Mouse (Mus musculus) spleen, postnatal 4 days (tissue): ENCODE results near the gene Zfp933.
A peak's percentile ranks its signal among the peaks of the same experiment; 100 is the strongest.
"Not testable (repeated sequence)": the region's sequence is repeated elsewhere in the genome, so short reads cannot be mapped to it uniquely, and the experiment has no call there.

Experiments used
- DNase-seq, 2 experiments: peaks; one replicate each; pipeline ENCODE4 v3.0.0; 2022; ENCODE audit warnings: low spot score in 2 of 2

Zfp933 gene

DNA sequence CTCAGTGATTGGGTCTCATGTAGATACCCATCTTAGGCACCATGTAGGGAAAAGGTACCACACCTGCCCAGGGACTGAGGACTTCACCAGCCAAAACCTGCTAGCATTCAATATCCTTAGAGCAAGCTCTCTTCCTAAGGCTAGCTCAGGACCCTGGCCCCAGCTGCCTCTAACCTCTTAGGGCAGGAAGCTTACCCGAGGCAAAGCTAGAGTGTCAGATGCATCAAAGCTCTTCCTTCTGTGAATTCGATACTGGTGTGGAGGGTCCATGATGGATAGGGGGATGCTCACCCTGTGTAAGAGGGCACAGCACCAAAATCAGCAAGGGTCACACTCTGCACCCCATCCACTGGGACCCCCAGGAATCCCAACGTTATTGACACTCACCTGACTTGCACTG, 13.9 kb upstream of the Zfp933 start:
- DNase-seq = no peak

DNA sequence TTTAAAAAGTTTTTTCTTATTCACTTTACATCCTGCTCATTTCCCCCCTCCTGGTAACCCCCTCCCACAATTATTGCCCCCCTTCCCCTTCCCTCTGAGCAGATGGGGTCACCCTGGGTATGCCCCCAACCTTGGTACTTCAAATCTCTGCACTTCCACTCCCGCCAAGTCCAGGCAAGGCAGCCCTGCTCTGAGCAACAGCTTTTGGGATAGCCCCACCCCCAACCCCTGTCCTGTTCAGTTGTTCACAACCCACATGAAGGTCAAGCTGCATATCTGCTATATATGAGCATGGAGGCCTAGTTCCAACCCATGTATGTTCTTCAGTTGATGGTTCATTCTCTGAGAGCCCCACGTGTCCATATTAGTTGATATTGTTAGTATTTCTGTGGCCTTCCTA, 2.6 kb upstream of the Zfp933 start:
- no peak for DNase-seq

DNA sequence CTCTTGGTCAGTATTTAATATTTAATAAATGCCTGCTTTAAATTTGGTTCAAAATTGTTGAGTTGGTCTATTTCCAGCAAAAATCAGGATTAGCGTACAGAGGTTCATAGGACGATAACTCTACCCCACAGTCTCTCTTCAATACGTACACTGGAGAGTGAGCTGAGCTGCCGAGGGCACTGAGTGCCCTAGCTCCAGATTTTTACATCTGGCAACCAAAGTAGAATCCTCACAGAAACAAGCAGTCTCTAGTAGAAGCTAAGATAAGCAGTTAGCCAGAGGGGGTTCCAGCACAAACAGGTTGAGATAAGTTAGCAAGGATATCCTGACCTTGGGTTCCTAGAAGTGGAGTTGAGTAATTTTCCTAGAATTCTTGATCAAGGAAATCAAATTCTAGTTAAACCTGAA, 422 bp upstream of the Zfp933 start:
- no peak for DNase-seq

DNA sequence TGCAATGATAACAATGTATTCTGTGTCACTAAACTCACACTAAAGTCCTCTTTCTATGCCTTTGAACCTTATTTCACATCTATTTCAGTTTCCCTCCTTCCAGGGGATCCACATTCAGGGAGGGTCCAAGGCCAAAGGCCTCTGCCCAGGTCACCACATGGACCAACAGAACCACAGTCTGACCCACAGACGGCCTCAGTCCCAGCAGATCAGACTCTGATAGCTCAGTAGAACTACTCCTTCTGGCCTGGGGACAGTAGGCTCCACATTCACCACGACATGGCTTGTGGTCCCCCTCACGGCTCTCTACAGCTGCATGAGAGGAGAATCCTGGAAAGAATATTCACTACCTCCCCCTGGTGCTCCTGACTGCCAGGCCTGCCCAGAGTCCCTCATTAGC, 5.3 kb downstream of the Zfp933 start:
- no peak for DNase-seq

DNA sequence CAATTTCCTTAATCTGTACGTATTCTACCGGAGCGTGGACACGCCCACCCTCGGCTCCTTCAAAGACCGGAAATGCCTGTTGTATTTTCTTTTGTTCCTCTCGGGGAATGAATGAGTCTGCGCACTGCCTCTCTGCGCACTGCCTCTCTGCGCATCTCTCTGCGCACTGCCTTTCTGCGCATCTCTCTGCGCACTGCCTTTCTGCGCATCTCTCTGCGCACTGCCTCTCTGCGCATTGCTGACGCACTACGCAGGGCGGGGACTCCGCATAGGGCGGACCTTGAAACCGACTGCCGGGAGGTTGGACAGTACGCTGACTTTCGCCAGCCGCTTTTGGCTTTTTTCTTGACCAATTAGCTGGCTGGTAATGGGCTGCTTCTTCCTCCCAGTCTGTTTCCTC, 8.9 kb downstream of the Zfp933 start:
- peak; percentile 38 to 76 for DNase-seq

DNA sequence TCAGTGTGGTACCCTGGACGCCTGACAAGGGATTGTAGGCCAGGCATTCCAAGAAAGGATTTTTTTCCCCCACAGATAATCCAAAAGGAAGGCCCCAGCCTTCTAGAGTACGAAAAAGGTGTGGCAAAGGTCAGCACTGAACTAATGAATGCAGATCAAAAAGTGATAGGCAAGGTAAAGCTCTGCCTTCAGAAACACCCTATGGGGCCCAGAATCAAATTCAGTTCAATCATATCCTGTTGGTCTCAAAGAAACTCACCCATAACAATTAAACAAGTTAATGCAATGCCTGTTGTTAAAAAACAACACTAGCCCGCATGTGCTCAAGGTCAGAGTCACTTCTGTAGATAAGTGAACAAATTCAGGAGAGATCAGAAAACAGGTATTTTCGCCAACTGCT, 23.8 kb downstream of the Zfp933 start:
- no peak for DNase-seq

DNA sequence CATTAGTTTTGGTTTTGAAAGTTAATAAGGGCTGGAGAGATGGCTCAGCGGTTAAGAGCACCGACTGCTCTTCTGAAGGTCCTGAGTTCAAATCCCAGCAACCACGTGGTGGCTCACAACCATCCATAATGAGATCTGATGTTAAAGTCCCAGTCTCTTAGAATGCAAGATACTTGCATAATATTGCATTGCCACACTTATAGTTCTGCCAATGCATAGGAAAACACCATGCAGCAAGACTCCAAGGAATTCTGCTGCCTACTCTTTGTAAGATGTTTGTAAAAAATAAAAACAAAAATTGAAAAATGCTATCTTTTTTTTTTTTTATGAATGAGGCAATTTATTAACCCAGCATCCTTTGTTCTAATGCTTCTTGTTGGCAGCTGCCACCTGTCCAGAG, 26.8 kb downstream of the Zfp933 start:
- DNase-seq = not testable (repeated sequence)

DNA sequence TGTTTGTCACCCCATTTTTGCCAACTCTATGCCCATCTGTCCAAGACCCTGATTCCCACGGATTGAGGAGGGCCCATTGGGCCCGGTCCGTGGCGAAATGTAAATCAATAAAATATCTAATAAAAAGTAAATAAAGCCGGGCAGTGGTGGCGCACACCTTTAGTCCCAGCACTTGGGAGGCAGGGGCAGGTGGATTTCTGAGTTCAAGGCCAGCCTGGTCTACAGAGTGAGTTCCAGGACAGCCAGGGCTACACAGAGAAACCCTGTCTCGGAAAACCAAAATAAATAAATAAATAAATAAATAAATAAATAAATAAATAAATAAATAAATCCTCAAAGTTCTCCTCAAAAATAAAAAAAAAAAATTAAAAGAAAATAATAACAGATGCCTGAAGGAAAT, 28.5 kb downstream of the Zfp933 start:
- not testable (repeated sequence) for DNase-seq

DNA sequence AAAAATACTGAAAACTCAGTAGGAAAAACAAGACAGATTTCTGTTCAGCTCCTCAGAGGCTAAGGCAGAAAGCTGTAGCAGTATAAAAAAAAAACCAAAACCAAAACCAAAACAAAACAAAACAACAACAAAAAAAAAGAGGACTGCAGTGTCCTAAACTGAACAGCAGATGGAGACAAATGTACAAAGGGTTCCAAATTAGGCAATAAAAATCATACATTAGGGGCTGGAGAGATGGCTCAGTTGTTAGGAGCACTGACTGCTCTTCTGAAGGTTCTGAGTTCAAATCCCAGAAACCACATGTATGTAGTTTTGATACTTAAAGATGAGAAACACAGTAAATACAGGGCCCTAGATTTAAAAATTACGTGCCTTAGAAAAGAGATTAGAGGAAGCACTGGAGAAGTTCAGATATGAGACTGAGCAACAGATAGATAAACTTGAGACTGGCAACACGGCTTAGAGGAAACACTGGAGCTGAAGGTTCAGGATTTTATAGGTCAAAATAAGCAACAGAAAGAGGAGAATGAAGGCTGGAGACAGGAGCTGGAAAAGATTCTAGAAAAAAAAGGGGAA, 33.5 kb downstream of the Zfp933 start:
- no peak for DNase-seq

DNA sequence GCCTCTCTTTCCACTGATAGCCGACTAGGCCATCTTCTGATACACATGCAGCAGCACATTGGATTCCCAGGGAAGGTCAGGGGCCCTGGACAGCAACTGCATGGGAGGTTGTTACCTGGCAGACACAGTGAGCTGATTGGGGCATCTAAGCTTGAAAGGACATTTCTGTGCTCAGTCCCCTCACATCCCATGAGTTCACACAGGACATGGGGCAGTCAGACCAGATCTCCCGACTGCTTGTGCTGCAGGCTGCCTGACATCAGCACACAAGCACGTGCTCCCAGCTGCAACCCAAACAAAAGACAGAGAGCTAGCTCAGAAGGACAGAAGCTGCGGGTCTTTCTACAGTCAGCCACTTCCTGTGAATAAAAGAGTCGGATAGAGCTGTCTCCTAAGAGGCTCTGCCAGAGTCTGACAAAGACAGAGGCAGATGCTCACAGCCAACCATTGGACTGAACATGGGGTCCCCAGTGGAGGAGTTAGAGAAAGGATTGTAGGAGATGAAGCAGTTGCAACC, 34.9 kb downstream of the Zfp933 start:
- no peak for DNase-seq

DNA sequence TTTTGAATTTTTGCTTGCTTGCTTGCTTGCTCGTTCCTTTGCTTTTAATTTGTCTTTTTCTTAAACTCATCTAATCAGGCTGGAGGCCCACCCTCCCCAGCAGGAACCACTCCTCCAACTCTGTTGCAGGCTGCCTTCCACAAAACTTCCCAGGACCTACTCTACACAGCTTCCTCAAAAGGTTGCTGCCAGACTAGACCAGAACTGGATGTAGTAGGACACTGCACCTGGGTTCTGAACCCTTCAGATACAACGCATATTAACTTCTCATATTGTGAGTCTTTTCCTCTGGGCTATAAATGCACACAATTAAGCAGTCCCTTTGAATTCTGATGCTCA, 38.2 kb downstream of the Zfp933 start:
- DNase-seq = not testable (repeated sequence)

DNA sequence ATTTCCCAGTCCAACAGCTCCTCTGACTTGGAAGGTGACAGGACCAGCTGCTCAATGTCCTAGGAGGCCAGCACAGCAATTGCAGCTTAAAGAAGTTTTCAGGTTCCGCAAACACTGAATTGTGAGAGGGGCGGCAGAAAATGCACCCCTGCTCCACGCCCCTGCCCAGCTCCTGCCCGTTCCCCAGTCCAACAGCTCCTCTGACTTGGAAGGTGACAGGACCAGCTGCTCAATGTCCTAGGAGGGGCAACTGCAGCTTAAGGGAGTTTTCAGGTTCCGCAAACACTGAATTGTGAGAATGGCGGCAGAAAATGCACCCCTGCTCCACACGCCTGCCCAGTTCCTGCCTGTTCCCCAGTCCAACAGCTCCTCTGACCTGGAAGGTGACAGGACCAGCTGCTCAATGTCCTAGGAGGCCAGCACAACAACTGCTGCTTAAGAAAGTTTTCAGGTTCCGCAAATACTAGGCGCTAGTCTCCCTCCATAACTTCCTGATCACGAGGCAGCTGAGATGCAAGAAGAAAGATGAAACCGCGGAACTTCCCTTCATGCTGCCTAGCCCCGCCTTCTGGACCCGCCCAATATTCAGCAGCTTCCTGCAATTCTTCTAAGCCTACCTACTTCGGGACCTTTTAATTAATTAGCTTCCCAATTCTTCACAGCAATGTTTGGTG, 38.7 kb downstream of the Zfp933 start, which contains the start of gene Zfp984:
Zfp984 (minus strand) TSS at position 497 of the 674 bp plus-strand sequence.
- DNase-seq = peak; percentile 54 to 73

DNA sequence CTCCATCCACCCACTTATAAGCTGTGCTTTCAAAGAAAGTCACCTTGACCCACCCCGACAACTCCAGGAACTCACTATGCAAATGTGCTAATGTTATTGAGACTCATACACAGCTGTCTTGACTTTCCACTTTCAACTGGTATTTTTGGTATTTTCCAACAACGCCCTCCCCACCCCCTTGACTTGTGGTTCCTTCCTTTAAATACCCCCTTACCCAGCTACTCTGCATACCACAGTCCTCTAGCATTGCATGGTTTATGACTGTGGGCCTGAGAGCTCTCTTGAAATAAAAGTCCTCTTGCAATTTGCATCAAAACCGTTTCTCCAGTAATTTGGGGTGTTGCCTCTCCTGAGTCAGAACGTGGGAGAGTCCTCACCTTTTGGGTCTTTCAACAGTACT, 39.7 kb downstream of the Zfp933 start:
- not testable (repeated sequence) for DNase-seq

DNA sequence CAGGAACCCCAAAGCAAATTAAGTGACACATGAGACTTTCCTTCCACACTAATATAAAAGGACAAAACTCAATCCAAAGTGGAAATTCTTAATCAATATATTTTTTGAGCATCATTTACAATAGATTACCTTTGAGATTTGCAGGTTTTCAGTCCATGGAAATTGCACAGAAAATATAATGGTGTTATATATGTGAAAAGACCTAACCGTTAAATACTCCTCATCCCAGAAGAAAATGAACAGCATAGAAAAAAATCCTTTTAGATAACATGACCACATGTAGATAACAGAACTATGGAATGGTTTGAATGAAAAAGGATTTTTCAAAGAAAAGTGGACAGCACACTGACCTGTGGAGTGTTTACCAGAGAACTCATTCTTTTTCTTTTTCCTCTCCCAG, 52.9 kb downstream of the Zfp933 start:
- DNase-seq = not testable (repeated sequence)

DNA sequence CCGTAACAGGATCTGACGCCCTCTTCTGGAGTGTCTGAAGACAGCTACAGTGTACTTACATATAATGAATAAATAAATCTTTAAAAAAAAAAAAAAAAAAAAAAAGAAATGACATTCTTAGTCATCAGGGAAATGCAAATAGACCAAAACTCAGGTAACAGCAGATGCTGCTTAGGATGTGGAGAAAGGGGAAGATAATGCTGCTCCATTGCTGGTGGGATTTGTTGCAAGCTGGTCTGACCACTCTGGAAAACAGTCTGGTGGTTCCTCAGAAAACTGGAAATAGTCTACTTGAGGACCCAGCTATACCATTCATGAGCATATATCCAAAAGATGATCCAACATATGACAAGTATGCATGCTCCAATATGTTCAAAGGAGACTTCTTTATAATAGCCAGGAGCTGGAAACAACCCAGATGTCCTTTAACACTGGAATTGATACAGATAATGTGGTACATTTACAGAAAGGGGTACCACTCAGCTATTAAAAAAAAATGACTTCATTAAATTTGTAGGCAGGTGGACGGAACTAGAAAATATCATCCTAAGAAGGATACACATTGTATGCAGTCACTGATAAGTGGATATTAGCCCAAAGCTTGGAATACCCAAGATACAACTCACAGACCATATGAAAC, 54.0 kb downstream of the Zfp933 start:
- DNase-seq = not testable (repeated sequence)

DNA sequence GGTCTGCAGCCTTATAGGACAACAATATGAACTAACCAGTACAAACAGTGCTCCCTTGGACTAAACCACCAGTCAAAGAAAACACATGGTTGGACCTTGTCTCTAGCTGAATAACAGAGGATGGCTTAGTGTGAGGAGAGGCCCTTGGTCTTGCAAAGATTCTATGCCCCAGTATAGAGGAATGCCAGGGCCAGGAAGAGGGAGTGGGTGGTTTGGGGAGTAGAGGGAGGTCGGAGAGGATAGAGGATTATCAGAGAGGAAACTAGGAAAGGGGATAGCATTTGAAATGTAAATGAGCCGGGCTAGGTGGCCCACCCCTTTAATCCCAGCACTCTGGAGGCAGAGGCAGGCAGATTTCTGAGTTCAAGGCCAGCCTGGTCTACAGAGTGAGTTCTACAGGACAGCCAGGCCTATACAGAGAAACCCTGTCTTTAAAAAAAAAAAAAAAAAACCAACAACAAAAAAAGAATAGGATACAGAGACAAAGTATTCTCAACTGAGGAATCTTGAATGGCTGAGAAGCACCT, 54.7 kb downstream of the Zfp933 start:
- not testable (repeated sequence) for DNase-seq

DNA sequence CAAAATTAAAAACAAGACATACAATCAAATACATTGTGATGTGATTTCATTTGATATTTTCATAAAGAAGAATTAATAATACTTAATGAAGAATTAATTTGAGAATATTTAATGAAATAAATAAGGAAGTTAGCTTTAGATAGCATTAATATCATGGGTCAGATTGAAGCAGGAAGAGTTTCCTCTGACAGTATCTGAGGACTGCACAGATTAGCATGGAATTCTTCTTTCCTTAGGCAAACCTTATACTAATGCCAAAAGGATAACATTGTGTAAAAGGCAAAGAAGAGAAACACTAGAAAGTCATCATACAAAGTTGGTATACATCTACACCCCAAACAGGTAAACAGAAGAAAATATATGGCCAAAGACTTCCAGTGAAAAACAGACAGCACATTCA, 56.4 kb downstream of the Zfp933 start:
- not testable (repeated sequence) for DNase-seq
